Mouse (Mus musculus) induced T-regulatory cell, adult 2 months (primary cell): ENCODE results near the gene Pik3ap1.
"Not testable (repeated sequence)": the region's sequence is repeated elsewhere in the genome, so short reads cannot be mapped to it uniquely, and the experiment has no call there.

ENCODE experiments used
- DNase-seq: peaks from one replicate; pipeline ENCODE4 v3.0.0-alpha.2; 2012; ENCODE audit warnings: low read depth

Gene Pik3ap1

DNA sequence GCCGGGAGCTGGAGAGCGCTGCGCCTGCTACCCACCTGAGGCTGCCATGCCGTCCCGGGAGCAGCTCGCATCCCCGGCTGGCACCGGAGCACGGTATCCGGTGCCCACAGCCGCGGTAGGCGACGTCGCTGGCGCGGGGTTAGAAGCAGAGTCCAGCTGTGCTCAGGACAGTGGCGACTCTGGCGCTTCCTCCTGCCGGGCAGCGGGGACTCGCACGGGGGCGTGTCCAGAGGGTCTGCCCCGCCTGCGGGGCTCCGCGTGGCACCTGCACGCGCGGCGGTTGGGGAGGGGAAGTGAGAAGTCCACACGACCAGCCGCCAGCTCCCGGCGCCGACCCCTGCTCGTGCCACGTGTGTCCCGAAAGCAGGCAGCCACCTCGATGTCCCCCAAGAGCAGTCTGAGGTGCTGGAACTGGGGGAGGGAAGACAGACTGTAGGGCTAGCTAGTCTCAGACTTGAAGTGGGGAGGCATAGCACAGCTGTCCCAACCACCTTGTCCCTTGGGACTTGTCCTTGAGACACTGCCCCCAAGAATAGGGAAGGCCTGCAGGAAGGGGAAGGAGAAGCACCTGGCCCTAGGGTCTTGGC is at the start of gene Pik3ap1:
Gene Pik3ap1, minus strand, starts transcription at position 181 of the 587 bp plus-strand sequence.
- DNase-seq: peak; percentile 61

DNA sequence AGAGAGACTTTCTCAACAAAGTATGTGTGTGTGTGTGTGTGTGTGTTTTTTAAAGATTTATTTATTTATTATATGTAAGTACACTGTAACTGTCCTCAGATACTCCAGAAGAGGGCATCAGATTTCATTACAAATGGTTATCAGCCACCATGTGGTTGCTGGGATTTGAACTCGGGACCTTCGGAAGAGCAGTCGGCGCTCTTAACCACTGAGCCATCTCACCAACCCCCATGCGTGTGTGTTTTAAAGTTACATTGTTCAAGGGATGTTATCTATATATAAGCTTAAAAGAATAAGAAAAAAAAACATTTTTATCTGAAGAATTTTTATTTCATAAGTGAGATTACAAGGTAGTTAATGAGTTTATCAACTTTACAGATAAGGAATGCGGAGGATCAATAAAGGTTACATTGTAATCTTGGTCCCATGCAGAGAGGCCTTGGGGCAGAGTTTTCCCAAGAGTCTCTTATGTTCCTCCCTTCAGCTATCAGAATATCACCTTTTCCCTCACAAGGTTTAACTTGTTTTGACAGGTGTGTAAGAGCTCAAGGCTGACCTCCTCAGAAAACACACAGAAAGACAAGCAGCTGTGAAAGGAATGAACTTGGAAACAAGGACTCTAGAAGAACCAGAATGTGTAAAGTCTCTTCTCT is 46.7 kb upstream of the Pik3ap1 start:
- not testable (repeated sequence) for DNase-seq

DNA sequence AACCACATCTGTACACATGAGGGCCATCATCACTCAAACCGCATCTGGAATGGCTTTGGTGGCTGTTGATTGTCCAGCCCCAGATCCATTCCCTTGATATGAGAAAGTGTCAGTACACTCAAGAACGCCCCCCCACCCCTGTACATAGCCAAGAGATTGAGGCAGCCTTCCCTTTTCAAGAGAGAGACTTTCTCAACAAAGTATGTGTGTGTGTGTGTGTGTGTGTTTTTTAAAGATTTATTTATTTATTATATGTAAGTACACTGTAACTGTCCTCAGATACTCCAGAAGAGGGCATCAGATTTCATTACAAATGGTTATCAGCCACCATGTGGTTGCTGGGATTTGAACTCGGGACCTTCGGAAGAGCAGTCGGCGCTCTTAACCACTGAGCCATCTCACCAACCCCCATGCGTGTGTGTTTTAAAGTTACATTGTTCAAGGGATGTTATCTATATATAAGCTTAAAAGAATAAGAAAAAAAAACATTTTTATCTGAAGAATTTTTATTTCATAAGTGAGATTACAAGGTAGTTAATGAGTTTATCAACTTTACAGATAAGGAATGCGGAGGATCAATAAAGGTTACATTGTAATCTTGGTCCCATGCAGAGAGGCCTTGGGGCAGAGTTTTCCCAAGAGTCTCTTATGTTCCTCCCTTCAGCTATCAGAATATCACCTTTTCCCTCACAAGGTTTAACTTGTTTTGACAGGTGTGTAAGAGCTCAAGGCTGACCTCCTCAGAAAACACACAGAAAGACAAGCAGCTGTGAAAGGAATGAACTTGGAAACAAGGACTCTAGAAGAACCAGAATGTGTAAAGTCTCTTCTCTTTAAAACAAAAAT is 41.2 kb upstream of the Pik3ap1 start:
- DNase-seq: not testable (repeated sequence)

DNA sequence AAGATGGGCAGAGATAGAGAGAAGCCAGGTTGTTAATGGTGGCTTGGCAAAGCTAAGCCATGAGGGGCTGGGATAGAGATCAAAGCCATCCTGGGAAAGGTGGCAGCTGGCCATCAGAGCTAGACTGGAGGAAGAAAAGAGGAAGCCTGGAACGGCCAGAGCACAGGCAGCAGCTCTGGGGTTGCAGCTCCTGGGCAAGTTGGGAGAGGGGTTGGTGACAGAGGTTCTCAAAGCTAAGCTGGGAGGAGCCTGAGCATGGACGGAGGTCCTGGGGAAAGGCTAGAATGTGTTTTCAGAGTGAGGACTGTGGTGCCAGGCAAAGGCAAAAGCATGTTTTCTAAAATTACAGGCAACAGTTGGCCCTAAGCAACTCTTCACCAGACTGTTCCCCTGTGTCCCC is 36.4 kb upstream of the Pik3ap1 start:
- DNase-seq: no peak

DNA sequence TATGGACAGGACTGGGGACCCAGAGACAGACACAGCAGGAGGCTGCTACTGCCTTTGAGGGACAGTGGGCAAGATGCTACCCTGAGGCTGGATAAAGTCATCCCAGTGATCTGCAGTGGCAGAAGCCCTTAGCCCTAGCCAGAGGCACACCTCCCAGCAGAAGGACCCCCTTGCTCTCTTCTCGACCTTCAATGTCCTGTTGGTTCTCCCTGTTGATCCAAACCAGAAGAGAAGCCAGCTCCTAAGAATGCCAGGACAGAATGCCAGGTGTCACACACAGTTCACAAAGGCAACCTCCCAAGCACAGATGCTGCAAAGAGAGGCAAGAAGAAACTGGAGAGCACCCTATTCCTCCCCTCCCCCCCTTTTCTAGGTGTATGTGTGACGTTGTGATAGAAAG is 33.9 kb upstream of the Pik3ap1 start:
- no peak for DNase-seq

DNA sequence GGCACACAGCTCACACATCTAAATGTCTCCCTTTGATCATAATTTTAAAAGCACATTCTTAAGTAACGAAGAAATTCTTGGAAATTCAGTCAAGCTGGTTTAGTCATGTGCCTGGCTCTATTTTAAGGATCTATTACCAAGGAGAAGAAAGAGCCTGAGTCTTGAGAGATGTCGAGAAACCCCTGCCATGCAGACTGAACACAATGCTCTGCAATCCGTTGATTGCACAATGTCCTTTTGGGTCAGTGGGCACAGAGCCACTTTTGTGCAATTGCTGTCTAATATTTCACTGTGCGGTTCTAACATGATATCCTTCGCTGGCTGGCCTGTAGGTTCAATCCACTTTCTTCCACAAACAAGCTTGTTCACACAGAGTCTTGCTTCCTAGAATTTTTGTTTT is 33.1 kb upstream of the Pik3ap1 start:
- DNase-seq: no peak

DNA sequence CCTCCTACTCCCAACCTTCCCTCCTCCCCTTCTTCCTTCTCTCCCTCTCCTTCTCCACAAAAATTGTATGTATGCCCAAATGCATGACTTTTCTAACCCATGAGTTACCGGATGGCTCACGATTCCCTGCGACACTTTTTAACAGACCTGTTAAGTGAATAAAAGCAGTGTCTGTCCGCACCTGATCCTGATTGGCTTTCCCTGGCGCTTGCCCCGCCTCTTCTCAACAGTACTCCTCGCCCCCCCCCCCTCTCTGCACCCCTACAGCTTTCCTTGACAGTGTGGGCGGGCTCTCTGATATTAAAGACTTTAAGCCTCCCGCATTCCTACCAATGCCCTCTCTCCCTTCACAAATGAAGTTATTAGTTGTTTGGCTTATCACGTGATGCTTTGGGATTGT is 31.3 kb upstream of the Pik3ap1 start:
- DNase-seq: no peak

DNA sequence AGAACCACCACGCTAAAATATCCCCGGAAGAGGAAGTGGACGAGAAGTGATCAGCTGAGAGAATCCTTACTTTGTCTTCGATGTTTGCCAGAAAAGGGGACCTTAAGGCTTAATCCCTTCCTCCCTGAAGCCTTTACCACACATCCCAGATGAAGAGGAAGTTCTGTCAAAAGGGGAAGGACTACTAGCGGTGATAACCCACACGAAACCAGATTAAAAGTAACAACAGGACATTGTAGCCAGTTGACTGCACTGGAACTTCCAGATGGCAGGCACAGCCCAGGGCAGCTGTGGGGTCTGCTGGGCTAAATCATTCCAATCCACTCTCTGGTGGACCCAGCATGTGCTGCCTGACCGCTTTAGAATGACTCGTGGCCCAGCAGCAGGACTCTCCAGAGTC is 17.7 kb upstream of the Pik3ap1 start:
- no peak for DNase-seq

DNA sequence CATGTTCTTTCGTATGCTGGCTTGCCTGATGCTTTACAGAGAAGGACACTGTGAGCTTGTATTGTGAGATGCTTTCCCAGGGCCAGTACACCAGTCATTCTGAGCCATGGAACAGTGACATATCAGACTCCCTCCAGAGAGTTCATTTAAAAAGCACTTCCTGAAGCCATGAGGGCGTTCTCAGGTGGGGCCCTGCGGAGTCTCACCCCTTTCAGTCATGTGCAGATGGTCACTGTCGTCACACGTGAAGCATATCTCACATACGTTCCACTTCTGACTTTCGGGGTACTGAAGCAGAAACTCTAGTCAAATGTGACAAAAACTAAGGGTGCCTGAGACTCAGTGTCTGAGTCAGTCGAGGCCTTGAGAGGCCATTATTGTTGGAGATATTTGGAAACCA is 6.0 kb upstream of the Pik3ap1 start:
- DNase-seq: no peak

DNA sequence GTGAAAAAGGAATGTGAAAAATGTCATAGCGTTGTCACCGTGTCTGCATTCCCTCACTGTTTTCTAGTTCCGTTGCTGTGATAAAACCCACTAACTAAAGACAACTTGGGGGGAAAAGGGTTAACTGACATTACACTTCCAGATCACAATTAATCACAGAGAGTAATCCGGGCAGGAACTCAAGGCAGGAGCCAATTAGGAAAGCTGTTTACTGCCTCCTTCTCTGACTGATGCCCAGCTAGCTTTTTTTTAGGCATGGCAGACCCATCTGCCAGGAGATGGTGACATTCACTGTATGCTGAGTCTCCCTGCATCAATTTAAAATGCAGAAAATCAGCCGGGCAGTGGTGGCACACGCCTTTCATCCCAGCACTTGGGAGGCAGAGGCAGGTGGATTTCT is 4.4 kb upstream of the Pik3ap1 start:
- DNase-seq: no peak

DNA sequence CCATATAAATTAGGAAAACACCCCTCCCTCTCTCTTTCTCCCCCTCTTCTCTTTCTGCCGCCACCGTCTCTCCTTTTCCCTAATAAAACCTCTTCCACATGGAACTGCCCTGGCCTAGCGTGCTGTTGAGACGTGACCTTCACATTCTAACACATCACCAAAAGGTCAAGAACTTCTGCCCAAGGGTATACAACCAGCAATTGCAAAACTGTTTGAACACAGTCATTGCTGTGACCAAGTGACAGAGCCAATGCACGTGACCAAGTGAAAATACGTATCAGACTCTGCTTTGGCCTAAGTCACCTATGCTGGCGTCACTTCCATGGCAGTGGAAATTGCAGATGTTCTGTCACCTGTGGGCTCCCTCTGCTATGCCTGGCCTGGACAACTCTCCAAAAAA is 3.3 kb upstream of the Pik3ap1 start:
- no peak for DNase-seq

DNA sequence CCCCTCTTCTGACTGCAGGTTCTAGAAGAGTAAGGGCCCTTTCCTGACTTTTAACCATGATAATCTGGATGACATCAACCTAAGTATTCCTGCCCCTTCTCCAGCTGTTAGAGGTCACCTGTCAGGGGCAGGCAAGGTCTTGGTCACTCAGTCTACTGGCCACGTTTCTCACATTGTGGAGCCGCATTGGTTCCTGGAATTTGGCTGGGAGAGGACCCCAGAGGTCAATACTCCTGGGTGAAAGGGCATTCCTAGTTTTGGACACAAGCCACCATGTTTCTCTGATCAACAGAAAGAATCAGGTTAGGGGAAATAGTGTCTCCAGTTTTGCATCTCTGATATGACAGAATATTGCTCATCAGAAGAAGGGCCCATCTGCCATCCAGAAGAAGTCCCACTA is 2.4 kb upstream of the Pik3ap1 start:
- DNase-seq: no peak

DNA sequence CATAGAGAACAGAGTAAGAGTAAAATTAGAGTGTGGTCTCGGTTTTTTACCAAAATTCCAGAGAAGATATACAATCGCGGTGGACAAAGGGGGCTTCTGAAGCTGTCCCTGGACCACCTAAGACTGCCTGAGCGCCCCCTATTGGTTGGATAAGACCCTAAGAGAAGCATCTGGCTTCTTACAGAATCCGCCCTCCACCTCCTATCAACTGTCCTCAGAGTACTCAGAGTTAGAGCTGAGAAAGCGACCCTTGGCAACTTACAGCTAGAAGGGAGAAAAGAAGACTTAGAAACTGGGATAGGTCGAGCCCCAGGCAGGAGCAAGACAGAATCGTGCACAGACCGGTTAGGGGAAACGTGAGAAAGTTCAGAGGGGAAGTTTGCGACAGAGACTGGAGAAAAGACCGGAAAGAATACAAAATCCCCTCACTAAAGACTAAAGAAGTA is 473 bp downstream of the Pik3ap1 start:
- peak; percentile 71 for DNase-seq

DNA sequence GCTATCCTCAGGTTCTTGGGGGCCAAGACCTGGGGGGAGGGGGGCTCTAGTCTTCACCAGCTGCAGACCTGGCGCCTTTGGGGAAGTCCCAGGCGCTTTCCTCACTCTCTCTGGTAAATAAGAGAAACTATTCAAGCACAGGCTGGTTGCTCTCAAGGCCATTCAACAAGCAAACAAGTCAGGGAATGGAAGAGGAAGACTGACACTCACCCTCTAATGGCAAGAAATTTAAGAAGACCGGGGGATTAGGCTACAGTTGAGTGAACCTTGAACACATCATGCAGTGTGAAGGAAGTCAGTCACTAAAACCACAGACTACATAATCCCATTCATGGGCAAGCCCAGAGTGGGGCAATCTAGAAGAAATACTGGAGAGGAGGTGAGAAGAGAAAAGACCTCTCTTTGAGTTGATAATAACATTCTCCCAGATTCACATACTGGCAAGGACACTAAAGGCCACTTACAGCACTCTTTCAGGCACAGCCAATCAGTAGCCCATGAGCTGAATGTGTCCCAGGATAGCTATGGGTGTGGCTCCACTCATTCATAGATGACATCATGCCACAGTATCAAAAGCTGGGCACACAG is 2.4 kb downstream of the Pik3ap1 start:
- DNase-seq: peak; percentile 24

DNA sequence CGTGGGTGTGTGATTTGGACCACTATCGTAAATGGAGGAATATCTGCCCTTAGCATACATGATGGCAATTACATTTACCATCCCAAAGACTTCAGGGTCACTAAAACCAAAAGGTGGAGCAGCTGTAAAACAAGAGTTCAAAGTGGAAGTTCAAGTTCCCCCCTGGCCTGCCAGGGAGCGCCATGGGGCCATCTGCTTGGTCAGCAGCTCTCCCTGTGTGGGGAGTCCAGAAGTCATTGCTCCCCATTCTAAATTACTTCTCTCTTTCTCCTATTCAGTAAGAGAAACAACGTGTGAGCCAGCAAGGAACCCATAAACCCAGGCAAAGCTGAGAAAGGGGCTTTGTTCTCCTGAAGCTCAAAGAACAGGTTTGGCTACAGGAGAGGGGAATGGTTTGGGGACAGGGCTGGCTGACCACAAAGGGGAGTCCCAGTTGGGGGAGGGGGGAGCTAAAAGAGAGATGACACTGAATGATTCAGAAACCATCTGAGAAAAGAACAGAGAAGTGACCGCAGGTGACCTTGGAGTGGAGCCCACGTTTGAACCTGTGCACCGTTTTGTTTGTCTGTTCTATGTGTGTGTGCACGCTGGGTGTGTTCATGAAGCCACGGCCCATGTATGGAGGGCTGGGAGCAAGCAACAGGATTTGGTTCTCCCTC is 3.2 kb downstream of the Pik3ap1 start:
- DNase-seq: no peak

DNA sequence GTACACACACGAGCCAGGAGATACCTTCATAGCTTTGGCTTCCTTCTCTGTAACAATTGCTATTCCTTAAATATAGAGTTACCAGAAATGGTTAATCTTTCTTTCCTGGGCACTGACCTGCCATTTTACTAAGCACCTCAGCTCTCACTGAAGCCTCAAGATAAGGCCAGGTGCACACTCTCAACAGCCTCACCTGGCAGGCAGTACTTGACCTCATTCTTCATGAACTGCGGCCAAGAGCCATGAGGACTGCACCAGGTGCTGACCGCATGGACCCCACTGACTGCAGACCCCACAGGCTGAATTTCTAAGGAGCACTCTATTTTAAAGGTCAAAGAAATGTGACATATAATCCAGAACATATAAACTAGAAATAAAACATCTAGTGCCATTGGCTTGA is 5.7 kb downstream of the Pik3ap1 start:
- DNase-seq: no peak

DNA sequence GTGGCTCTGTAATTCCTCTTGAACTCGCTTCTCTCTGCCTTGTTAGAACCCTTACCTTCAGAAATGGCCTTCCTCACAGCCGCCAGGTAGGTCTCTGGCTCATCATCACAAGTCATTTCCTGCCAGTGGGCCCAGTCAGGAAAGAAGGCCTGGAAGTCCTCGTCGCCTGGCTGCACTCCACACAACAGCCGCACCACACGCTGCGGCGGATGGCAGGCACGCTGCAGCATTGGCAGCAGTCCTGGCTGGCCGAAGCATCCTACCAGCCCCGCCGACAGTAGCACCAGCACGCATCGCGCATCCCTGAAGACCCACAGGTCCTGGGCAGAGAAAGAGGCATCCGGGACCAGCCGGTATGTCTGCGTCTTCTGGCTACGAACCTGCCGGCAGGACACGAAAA is 9.1 kb downstream of the Pik3ap1 start:
- DNase-seq: no peak

DNA sequence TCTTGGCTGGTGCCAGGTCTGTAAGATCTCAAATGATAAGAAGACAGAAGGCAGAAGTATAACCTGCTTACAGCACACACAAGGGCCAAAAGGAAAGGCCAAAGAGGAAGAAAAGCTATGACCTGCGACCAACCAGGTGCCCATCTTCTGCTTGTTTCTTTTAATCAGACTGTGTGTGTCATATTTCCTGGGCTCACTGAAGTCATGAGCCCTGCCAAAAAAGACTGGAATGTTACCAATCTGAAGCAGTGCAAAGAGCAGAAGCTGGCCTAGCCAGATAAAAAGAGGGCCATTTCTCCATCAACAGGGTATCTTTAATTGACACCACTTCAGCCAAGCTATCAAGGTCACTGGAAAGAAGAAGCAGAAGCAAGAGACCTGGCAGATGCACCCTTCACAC is 9.8 kb downstream of the Pik3ap1 start:
- DNase-seq: no peak

DNA sequence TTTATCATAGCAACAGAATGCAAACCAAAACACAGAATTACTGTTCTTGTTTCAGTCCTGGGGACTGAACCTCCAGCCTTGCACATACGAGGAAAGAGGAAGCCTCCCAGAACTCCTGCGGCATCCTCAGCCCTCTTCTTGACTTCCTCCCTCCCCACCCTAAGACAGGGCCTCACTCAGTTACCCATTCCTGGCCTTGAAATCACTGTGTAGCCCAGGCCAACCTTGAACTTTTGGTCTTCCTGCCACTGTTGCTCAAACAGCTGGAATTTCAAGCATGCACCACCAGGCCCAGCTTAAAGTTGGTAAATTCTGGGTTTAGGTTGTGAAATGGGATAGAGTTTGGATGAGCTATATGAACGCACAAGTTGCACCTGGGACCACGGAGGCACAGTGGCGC is 10.2 kb downstream of the Pik3ap1 start:
- no peak for DNase-seq

DNA sequence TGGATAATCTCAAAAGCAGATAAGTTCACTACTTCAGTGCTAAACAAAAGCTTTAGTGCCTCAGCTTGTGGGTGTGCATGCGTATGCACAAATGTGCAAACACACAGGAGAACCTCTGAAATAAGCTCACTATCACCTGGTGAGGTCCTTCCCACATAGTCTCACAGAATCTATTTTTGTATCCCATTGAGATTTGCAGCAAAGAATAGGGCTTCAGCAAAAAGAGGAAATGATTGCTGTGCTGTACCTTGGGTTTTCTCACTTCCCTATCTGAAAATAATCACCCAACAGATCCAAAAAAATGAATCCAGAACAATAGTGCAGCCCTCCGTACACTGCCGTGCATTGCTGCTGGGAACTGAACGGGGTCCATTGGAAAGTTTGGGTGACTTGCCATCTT is 12.6 kb downstream of the Pik3ap1 start:
- DNase-seq: no peak

DNA sequence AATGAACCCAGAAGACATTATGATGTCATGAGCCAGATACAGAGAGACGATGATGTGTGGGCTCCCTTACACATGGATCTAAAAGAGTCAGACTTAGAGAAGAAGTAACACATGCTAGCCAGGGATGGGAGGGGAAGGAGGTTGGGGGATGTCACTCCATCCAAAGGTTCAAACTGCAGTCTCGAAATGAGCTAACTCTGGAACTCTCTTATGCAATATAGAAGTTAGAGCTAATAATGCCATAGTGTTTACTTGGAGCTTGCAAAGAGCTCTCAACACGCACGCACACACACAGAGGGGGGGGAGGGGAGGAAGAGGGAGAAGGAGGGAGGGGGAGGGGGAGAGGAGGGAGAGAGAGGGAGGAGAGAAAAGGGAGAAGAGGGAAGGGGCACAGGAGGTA is 13.5 kb downstream of the Pik3ap1 start:
- DNase-seq: no peak
